Mouse (Mus musculus) cerebellum, adult 11 months (tissue): Measurements from ENCODE around the gene Ddx20.
"Not testable (repeated sequence)": the region's sequence is repeated elsewhere in the genome, so short reads cannot be mapped to it uniquely, and the experiment has no call there.

Experiments
- DNase-seq: peaks from one replicate; pipeline ENCODE4 v3.0.0; 2022

Gene Ddx20

DNA sequence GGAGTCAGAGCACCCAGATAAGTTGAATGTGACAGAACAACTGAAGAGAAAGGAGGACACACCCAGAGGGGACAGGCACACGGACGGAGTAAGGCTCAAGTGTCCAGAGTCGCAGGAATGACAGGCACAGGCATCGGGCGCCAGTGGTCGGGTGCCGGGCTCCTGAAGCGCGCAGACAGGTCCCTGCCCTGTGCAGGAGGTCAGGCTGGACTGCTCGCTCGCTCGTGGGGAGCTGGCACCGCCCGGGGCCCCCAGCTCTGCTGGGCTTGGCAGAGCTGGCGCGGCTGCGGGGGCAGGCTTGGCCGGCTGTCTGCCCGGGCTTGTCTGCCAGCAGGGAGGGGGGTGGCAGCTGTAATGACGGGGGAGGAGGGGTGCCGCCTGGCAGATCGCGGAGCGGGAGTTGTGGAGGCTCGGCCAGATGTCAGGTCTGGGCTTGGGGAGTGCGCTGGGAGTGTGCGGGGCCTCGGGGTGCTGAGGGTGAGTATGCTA lies 17.7 kb upstream of the Ddx20 start:
- peak; percentile 79 for DNase-seq

DNA sequence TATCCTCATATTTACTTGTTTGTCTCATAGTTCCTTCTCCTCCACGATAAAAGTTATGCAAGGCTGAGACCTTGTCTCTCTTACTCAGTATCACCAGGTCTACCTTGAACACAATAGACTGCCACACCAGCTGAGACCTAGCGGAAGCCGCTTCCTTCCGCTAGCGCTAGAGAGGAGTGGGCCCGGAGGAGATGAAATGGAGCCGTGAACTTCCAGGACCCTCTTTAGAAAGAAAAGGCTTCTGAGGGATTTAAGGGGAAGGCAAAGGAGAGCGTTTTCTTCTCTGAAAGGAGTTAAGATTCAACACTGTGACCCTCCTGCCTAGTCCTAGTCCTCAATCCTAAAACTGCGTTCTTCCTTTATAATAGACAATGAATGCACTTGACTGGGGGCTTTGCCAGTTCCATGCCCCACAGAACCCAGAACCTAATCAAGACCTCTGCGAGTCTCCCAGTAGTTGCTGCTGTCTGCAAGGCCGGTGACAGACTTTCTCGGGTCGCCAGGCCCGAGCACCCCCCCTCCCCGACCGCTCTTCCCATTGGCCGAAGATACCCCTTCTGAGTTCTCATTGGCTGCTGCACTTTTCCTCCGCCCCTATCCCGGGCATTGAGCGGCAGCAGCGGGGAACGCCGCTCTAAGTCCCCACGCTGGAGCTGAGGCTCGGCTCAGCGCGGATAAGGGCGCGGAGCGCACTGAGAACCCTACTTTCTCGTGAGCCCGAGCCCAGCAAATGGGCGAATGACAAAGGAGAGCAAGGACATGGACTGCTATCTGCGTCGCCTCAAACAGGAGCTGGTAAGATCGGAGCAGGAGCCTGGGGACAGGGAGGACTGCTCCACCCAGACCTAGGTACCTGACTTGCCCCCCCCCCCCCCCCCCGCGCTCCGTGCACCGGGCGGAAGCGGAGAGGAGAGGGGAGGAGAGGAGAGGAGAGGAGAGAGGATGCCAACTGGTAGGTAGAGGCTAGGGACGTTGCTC lies 16.9 kb upstream of the Ddx20 start, which contains the start of gene Inka2:
TSS of gene Inka2 (plus strand) at position 569 of the 978 bp plus-strand sequence.
- peak; percentile 83 for DNase-seq

DNA sequence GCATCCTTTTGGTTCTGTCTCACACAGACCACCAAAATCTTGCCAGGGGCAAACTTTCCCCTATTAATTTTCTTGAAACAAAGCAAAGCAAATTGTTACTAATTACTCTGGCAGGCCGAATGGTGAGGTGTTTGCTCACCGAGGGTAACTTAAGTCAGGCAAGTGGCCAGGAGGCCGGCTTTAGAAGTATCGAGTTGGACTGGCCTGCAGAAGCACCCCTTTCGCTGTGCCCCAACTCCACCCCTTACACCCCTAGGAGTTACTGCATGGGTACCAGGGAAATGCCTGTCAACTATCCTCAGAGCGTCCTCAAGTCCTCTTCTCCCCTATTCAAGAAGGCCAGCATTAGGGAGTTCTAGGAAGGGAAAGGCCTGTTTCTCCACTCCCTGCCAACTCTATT lies 16.2 kb upstream of the Ddx20 start:
- no peak for DNase-seq

DNA sequence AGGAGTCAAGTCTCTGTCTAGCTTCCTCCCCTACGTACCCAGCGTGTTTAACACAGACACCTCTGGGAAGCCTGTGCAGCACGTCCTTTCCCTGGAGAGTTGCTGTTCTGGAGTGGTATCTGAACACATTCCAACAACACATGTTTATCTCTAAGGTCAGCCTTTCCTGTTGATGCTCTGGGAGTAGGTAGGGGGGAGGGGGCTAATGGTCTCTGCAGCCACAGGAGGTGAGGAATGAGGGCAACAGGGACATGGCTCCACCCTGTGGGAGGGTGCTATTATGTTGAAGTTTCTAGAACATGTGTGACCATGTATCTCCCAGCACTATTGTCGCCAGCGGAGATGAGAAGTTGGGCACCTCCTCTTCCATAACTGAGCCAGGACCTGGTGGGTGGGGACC lies 14.0 kb upstream of the Ddx20 start:
- DNase-seq, result no peak

DNA sequence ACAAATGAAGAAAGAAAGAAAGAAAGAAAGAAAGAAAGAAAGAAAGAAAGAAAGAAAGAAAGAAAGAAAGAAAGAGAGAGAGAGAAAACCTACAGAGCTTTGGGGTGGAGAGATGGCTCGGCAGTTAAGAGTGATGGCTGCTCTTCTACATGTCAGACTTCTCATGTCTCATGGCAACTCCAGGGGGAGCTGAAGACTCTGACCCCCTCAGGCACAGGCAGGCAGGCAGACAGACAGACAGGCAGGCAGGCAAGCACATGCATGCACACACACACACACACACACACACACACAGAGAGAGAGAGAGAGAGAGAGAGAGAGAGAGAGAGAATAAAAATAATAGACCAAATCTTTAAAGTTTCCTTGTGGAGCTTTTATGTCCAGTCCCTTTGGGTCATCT lies 13.4 kb upstream of the Ddx20 start:
- not testable (repeated sequence) for DNase-seq

DNA sequence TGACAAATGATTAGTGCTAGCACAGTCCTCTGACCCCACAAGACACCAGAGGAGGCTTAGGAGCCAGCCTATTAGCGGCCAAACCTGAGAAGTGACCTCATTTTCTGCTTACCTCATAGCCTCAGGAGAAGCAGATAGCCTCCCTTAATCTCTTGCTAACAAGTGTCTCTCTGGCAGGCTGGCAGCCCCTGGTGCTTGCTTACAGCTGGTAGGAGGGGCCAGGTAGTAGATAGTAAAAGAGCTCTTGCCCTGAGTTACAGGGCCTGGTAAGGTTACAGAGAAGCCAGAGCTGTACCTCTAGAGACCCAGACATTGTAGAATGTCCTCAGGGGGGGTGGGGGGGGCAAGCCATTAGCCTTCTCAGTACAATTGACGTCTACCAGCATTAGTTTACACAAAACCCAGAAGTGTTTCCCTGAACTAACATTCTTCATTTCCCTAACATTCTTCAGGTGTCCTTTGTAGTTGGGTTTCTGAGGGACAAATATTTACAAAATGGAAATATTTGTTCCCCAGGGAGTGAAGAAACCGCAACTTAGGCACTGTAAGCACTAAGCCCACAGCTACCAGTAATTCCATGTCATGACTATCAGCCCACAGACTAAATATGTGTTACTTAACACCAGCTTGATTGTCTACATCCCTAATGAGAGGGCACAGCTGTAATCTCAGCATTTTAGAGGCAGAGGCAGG lies 12.0 kb upstream of the Ddx20 start:
- no peak for DNase-seq

DNA sequence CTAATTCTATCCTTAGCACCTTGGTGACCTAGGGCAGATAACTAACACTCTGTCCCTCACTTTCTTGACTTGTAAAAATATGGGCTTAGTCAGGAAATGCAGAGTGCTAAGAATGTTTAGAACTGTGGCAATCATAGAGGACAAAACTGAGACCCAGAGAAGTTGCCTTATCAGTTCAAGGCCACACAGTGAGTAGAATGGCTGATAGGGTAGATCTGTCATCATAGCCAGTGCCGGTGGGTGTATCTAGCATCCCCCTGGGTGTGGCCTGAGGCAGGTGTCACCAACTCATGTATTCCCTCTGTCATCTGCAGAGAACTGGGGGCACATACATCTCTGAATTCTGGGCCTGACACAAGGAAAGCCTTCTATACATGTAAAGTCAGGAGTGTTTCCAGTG lies 10.9 kb upstream of the Ddx20 start:
- DNase-seq, result no peak

DNA sequence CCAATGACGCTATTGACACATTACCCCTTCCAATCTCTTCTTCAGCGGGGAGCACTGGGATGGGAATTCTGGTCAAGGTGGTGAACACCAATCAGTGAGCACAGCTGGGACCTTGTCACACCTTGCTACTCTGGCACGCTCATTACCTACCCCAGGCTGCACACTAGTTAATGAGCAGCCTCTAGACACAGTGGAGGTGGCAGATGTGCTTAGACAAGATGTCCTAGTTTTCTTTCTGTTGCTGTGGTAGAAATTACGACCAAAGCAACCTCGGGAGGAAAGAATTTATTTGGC lies 9.7 kb upstream of the Ddx20 start:
- no peak for DNase-seq

DNA sequence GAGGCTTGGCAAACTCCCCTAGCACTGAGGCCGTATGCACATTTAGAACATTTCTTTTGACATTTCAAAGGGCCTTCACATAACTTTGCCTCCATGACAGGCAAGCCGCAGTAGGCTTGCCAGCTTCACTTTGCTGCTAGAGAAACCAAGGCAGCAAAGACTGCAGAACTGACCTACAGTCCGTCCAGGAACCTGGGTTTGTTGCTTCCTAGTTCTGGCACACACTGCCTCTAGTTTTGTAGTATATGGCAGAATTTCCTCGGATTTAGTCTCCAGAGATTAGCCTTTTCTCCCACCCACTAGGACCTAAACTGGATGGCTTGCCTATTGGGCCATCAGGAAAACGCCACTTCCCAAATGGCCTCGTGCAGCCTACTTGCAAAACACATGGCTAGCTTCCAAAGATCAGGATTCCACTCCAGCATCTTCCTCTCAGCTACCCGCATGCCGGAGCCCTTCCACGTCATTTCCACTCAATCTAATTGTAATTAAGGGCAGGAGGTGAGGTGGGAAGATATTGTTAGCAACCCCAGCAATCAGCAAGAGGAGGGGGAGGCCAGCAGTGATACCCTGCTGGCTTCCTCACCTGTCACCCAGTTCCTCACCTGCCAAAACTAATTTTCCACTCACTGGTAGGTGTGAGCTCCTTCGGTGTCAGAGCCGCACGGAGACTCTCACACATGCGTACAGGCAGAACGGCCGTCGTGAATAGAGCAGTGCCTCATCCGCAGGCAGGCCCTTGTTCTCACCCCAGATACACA lies 9.2 kb upstream of the Ddx20 start:
- no peak for DNase-seq

DNA sequence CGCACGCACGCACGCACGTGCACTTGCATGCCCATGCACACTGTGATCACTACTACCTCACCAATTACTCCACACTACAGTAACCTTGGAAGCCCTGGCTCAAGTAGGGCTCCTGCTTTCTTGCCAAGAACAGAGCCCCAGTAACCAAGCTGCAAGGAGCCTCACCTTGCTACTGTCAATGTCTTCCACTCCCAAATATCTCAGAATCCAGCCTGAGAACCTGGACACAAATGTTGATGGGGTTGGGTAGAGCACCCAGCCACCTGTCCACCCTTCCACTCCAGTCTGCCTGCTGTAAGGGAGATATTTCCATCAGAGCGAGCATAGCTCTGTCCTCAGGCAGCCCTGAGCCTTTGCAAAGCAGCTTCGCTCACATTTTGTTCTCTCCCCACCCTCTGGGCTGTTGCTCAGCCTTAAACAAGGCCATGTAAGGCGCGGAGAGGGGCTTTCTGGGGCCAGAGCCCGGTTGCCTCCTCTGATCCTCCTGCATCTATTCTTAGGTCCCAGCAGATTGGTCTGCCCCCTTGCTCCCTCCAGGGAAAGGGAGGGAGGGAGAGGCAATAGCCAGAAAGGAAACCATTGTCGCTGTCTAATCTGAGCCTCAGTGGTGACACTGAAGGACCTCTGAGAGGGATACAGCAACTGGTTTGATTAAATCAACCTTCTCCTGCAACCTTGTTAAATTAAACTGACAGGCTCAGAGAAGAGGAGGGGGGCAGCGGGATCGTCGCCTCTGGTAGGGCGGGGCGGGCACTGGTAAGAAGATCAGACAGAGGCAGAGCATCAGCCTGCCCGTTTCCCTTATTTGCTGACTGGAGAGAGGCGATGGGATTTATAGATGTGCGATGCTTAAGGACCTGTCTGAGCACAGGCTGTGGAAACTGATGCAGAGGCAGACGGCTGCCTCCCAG lies 8.4 kb upstream of the Ddx20 start:
- peak; percentile 64 for DNase-seq

DNA sequence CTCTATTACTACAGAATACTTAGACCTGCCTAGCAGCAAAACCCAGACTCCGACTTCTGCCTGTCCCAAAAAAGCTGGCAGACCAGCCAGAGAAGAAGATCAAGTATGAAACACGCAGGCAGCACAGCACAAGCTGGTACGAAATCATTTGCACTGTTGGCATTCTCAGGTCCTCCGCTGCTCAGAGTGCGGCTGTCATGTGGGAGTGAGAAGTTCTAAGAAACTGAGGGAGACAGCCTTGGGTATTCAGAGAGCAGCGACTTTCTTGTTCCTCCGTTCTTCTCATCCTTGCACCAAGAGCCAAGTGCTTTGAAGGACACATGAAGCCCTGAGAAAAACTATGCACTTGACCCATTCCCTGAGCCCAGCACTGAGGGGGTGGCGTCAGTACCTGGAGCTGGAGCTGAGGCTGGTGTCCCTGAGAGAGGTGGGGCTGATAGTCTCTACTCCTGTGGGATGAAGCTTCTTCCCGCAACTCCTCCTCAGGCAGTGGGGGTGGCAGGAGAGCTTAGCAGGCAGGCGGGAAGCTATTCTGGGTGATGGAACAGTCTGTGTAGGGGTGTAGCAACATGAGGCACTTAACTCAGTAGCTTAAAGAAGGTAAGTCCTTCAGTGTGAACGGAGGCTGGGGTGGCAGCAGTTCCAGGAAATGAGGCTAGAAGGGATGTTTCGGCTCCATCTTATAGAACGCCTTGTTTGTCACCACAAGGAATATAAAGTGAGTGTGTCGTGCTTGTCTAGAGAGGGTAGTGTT lies 6.1 kb upstream of the Ddx20 start:
- DNase-seq, result no peak

DNA sequence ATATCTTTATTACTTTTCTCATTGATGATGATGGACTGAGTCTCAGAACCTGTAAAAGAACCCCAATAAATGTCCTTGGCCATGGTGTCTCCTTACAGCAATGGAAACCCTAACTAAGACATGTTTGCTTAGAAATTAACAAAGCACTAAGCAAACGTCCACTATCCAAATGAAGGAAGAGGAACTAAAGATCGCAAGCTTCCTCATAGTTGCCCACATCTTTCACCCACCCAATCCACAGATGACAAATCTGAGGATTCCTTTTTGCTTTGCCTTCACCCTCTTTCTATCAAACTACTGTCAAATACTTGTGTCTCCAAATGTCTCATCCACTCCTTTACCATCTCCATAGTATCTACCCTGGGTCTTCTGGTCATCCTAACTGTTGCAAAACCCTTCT lies 1.2 kb upstream of the Ddx20 start:
- DNase-seq, result no peak

DNA sequence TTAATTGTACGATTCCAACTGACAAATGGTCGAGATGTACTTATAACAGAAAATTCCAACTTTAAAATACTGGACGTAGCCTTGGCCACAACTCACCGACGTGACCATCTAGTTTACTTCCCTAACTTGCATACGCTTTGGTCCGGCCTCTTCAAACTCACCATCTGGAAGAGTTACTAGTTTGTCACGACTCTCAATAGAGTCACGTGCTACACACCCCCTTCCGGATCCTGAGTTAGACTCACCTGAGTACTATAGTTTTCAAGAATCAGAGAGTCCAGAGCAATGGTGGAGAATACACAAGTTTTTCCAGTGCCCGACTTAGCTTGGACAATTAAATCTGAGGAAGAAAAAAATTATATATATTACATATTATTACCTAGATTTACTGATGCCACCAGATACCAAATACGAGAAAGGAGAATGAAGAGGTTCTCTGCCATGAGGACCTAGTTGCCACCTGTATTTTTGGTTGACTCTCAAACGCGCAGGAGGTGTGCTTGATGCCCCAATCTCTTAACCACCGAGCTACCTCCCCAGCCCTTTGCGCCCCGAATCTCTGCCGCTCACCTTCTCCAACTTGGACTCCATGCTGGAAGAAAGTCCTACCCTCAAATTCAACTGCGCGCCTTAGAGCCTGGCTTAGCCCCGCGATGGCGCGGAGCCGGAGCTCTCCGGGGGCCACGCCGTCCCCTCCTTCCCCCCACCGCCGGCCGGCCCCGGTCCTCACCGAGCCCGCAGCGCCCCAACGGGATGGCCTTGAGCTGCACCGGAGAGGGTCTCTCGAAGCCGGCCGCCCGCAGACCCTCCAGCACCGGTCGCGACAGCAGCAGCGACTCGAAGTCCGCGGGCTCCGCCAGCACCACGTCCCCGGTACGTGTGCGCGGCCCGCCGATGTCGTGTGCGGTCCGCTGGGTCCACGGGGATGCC lies 715 bp downstream of the Ddx20 start:
- no peak for DNase-seq

DNA sequence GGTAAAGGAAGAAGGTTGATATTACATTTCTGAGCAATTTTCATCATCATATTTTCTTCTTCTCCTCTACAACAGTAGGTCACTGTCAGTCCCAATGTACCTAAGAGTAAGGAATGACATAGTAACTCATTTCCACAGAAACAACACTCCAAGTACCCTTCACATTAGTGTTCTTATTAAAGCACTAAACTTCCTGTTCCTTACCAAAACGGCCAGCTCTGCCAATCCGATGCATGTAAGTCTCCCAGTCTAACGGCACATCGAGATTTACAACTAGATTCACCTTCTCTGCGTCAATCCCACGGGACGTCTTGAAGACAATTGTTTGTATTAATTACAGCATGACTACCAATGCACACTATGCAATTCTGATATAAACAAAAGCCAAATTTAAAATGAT lies 7.0 kb downstream of the Ddx20 start:
- no peak for DNase-seq

DNA sequence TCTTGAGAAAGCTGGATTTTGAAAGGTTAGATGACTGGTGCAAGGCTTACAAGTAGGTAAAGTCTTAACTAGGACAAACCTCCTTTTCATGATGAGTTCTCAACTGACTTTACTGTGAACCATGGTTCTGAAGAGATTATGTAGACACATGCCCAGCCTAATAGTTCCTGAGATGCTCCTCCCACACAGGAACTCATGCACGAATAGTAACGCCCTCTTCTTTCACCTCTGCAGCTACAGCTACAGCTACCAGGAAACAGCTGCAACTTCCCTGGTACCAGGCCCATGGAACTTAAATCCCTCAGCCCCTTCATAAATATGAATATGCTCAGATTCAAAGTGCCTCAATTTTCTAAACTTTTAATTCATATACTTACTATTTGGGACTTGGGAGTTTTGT lies 11.4 kb downstream of the Ddx20 start:
- DNase-seq, result no peak

DNA sequence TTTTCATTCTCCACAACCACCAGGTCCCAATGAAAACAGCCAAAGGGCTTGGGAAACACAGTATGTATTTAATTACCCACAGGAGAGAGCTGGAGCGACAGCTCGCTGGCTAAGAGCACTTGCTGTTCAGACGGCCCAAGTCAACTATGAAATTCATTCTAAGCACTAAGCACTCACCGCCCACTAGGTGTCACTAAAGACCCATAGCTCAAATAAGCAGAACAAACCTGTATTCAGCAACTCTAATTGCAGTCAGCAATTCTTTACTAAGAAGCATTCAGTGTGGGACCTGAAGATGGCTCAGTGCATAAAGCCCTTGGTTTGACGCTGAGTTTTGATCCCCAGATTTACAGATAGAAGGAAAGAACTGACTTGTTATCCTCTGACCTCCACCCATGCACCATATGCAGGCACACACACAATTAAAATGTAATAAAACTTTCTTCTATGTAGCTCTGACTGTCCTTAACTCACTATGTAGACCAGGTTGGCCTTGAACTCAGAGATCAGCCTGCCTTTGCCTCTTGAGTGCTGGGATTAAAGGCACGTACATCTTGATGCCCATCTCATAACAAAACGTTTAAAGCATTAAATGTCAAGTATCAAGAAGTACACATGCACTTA lies 12.7 kb downstream of the Ddx20 start:
- DNase-seq, result peak; percentile 60

DNA sequence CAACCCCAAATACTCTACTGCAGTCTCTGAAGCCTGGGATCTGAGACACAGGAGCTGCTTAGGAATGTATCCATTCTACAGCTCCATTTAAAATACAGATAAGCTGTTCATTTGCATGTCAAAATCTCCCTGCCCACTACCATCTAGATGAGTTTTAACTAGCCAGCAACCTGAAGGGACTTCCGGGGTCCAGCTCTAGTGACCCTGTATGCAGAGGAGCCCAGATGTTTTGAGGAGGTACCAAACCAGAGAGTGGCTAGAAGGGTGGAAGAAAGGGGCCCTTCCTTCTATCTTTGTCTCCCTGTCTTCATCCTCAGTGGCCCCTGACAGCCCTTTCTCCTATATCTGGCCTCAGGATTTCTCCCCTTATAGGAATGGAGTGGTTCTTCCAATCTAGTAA lies 16.6 kb downstream of the Ddx20 start:
- no peak for DNase-seq

DNA sequence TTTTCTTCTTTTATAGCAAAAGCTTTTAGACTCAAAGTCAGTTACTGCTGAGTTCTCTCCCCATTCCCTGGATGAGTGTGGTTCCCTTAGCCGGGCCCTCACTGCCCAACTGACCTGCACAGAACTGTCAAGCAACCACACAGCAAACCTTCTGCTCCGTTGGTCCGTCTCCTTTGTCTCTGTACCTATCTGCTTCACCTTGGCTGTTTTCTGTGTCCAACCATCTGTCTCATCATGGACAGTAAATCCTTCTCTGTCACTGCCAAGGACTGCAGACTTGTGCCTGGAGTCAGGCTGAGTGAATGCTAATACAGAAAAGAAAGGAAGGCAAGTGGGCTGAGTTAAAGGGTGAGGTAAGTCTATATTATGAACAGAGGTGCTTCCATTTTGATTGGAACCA lies 17.6 kb downstream of the Ddx20 start:
- no peak for DNase-seq

DNA sequence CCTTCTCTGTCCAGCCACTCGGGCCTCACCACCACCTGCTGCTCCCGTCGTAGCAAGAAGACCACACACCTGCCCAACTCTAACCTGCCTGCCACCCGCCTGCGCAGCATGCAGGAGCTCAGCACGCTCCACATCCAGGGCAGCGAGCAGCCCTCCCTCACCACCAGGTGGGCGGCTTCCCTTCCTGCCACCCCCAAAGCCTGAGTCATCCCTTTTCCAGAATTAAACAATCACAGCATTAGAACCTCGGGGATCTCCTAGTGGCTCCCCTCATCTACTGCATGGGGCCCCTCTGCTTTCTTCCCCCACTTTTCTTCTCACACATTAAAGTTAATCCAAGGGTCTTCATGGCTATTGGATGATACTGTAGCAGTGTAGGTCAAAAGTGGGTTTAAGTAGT lies 19.2 kb downstream of the Ddx20 start:
- no peak for DNase-seq

DNA sequence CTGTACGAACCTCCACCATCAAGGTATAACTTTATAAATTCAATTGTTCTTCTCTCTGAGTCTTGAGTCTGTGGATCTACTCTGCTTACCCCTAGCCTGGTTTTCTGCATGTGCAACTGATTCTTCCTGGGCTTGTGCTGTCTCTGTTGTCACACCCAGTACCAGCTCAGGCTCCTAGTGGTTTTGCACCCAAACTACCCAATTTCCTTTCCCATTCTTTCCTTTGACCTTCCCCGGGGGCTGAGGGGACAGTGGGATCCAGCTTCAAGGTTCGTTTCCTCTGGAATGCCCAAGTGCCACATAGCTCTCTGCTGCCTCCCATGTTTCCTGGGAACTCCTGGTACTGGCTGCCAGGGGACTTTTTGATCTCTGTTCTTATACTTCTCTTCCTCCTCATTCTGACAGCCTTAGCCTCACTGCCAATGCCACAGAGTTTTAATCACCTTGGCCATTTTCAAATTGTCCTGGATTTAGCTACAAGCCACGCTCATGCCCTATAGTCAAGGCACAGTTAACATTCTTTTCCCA lies 20.3 kb downstream of the Ddx20 start:
- no peak for DNase-seq
